Mouse (Mus musculus) kidney, embryonic 16.5 days (tissue): Measurements from ENCODE around the gene Prdm16. TPM values are rescaled to one million over a fixed set of nuclear protein-coding genes. Genes with fewer than 3 reads are reported as not detected.

Source experiments
- ATAC-seq: fragments of 200-750 bp; cut with Nextera tagmentation; 2 replicates; pipeline ENCODE4 v1.8.0; 2017; ENCODE audit warnings: moderate TSS enrichment; ENCODE audit not compliant: low FRiP score, low TSS enrichment
- H3K27ac ChIP-seq: fragments of 300-500 bp; sonication (generic); 2 replicates; pipeline ENCODE4 v1.5.1; 2014; ENCODE audit warnings: low read length
- H3K27me3 ChIP-seq: fragments of 300-500 bp; sonication (generic); 2 replicates; pipeline ENCODE4 v1.6.1; 2014; ENCODE audit warnings: low read length, control low read depth, mixed read lengths; ENCODE audit not compliant: insufficient read depth
- H3K36me3 ChIP-seq: fragments of 300-500 bp; sonication (generic); 2 replicates; pipeline ENCODE4 v1.6.1; 2014; ENCODE audit warnings: low read length, control low read depth, mixed read lengths; ENCODE audit not compliant: insufficient read depth
- H3K4me1 ChIP-seq: fragments of 300-500 bp; sonication (generic); 2 replicates; pipeline ENCODE4 v1.6.1; 2014; ENCODE audit warnings: low read length, control low read depth, mixed read lengths; ENCODE audit not compliant: insufficient read depth
- H3K4me2 ChIP-seq: fragments of 300-500 bp; sonication (generic); replicated peaks from 2 replicates; pipeline ENCODE4 v1.6.1; 2014; ENCODE audit warnings: low read depth, low read length
- H3K4me3 ChIP-seq: fragments of 300-500 bp; sonication (generic); 2 replicates; pipeline ENCODE4 v1.5.1; 2014; ENCODE audit warnings: mild to moderate bottlenecking, low read length
- H3K9ac ChIP-seq: fragments of 300-500 bp; sonication (generic); replicated peaks from 2 replicates; pipeline ENCODE4 v1.6.1; 2014; ENCODE audit warnings: low read length
- H3K9me3 ChIP-seq: fragments of 300-500 bp; sonication (generic); 2 replicates; pipeline ENCODE4 v1.6.1; 2016; ENCODE audit warnings: low read length, control low read depth
- WGBS: fragments of 180-500 bp; shearing (Covaris S2); extraction: QIAGEN DNeasy Blood & Tissue Kit; methylation state at CpG from one replicate; pipeline ENCODE4 v1.1.7; 2014; 5-methylcytosine and 5-hydroxymethylcytosine counted together
- polyA plus RNA-seq: library from polyadenylated mRNA; unstranded; fragments of >200 nt; fragmentation: Nextera tagmentation; extraction: Ambion mirVana; gene quantifications from 2 replicates; pipeline ENCODE4 v1.2.1, GENCODE M21; 2015

Gene Prdm16
- polyA plus RNA-seq, 1 experiment from 2014 or later: 22.3 TPM

- Histone ChIP-seq H3K9me3 (no peaks in the 10 kb centered on the region), H3K4me3 (no peak overlapping the region), H3K4me1 (no peaks in the 10 kb centered on the region), H3K9ac (no peak overlapping the region), H3K27ac (no peak overlapping the region), H3K27me3 (peaks cover 54% of the 10 kb centered on the region), H3K36me3 (no peaks in the 10 kb centered on the region), H3K4me2 (no peak overlapping the region)
- WGBS: 60% methylated on average over 11 of the region's 11 CpGs
- ATAC-seq: no peak
These were observed 180.3 kb downstream of the Prdm16 start for GRCm38 (mm10) chr4:154456265-154456822.

GRCm38 (mm10) chr4:154450441-154450840 lies 186.2 kb downstream of the Prdm16 start:
- no peak overlapping the region for H3K9ac ChIP-seq
- H3K27me3 ChIP-seq: peaks cover 59% of the 10 kb centered on the region
- WGBS: 91% methylated on average over 8 of the region's 9 CpGs
- no peaks in the 10 kb centered on the region for H3K36me3 ChIP-seq
- H3K4me2 ChIP-seq: no peak overlapping the region
- no peak overlapping the region for H3K27ac ChIP-seq
- no peak overlapping the region for H3K4me3 ChIP-seq
- no peak for ATAC-seq
- peaks cover 16% of the 10 kb centered on the region for H3K4me1 ChIP-seq
- no peaks in the 10 kb centered on the region for H3K9me3 ChIP-seq

- Histone ChIP-seq H3K4me3 (no peak overlapping the region), H3K27ac (no peak overlapping the region), H3K4me1 (peaks cover 16% of the 10 kb centered on the region), H3K27me3 (peaks cover 59% of the 10 kb centered on the region), H3K9ac (no peak overlapping the region), H3K36me3 (no peaks in the 10 kb centered on the region), H3K4me2 (no peak overlapping the region), H3K9me3 (no peaks in the 10 kb centered on the region)
- ATAC-seq: no peak
- WGBS: 63% methylated on average over 4 of the region's 4 CpGs
These were observed 186.6 kb downstream of the Prdm16 start for GRCm38 (mm10) chr4:154450036-154450435.

- 21% methylated on average over 3 of the region's 3 CpGs for WGBS
- Histone ChIP-seq H3K27me3 (peaks cover 62% of the 10 kb centered on the region), H3K4me1 (peaks cover 17% of the 10 kb centered on the region), H3K9me3 (no peaks in the 10 kb centered on the region), H3K27ac (no peak overlapping the region), H3K36me3 (no peaks in the 10 kb centered on the region), H3K4me3 (no peak overlapping the region), H3K4me2 (no peak overlapping the region), H3K9ac (no peak overlapping the region)
- peak; percentile 63; the same call in 1 of the 2 replicates for ATAC-seq
These were observed 187.3 kb downstream of the Prdm16 start for GRCm38 (mm10) chr4:154449343-154449742.

- Histone ChIP-seq H3K9ac (no peak overlapping the region), H3K4me1 (peaks cover 25% of the 10 kb centered on the region), H3K36me3 (no peaks in the 10 kb centered on the region), H3K27ac (no peak overlapping the region), H3K9me3 (no peaks in the 10 kb centered on the region), H3K4me2 (no peak overlapping the region), H3K4me3 (no peak overlapping the region), H3K27me3 (peaks cover 52% of the 10 kb centered on the region)
- 47% methylated on average over 9 of the region's 9 CpGs for WGBS
- no peak for ATAC-seq
These were observed 191.0 kb downstream of the Prdm16 start for GRCm38 (mm10) chr4:154445721-154446120.

GRCm38 (mm10) chr4:154442645-154443304 lies 193.9 kb downstream of the Prdm16 start:
- no peak for ATAC-seq
- Histone ChIP-seq H3K4me3 (no peak overlapping the region), H3K9me3 (no peaks in the 10 kb centered on the region), H3K9ac (no peak overlapping the region), H3K27me3 (peaks cover 46% of the 10 kb centered on the region), H3K36me3 (no peaks in the 10 kb centered on the region), H3K4me2 (no peak overlapping the region), H3K4me1 (peaks cover 32% of the 10 kb centered on the region), H3K27ac (no peak overlapping the region)
- WGBS: 28% methylated on average over 9 of the region's 9 CpGs

- whole genome bisulfite sequencing: 53% methylated on average over 14 of the region's 14 CpGs
- Histone ChIP-seq H3K4me3 (no peak overlapping the region), H3K9ac (no peak overlapping the region), H3K9me3 (0 out of 2 replicates have a peak, but pooled peaks cover 4% of the 10 kb centered on the region), H3K27ac (no peak overlapping the region), H3K4me1 (peaks cover 22% of the 10 kb centered on the region), H3K4me2 (no peak overlapping the region), H3K36me3 (no peaks in the 10 kb centered on the region), H3K27me3 (peaks cover 15% of the 10 kb centered on the region)
- ATAC-seq: peak; percentile 68
These were observed 197.1 kb downstream of the Prdm16 start for GRCm38 (mm10) chr4:154439455-154440052.

- Histone ChIP-seq H3K9ac (no peak overlapping the region), H3K27ac (no peak overlapping the region), H3K4me3 (no peak overlapping the region), H3K27me3 (peaks cover 13% of the 10 kb centered on the region), H3K4me1 (peaks cover 20% of the 10 kb centered on the region), H3K9me3 (0 out of 2 replicates have a peak, but pooled peaks cover 4% of the 10 kb centered on the region), H3K36me3 (no peaks in the 10 kb centered on the region), H3K4me2 (no peak overlapping the region)
- ATAC-seq: 0 out of 2 replicates have a peak, but pooled peaks have one; percentile 27
- 58% methylated on average over 15 of the region's 15 CpGs for WGBS
These were observed 198.1 kb downstream of the Prdm16 start for GRCm38 (mm10) chr4:154438610-154439009.

- Histone ChIP-seq H3K9me3 (no peaks in the 10 kb centered on the region), H3K9ac (no peak overlapping the region), H3K4me2 (no peak overlapping the region), H3K27me3 (peaks cover 10% of the 10 kb centered on the region; the same call in 1 of the 2 replicates), H3K4me1 (no peaks in the 10 kb centered on the region), H3K27ac (no peak overlapping the region), H3K4me3 (no peak overlapping the region), H3K36me3 (no peaks in the 10 kb centered on the region)
- ATAC-seq: no peak
- WGBS: 52% methylated on average over 2 of the region's 2 CpGs
These were observed 206.9 kb downstream of the Prdm16 start for GRCm38 (mm10) chr4:154429770-154430169.

GRCm38 (mm10) chr4:154426901-154427300 lies 209.8 kb downstream of the Prdm16 start:
- Histone ChIP-seq H3K9ac (no peak overlapping the region), H3K36me3 (no peaks in the 10 kb centered on the region), H3K4me3 (no peak overlapping the region), H3K4me2 (no peak overlapping the region), H3K27ac (no peak overlapping the region), H3K9me3 (no peaks in the 10 kb centered on the region), H3K27me3 (peaks cover 30% of the 10 kb centered on the region), H3K4me1 (peaks cover 2% of the 10 kb centered on the region; the same call in 1 of the 2 replicates)
- no peak for ATAC-seq
- 79% methylated on average over 7 of the region's 7 CpGs for WGBS
